Mouse (Mus musculus) intestine, embryonic 15.5 days (tissue): ENCODE measurements around the gene Ap1s1. TPM values are rescaled to one million over a fixed set of nuclear protein-coding genes. Genes with fewer than 3 reads are reported as not detected.

Source experiments
- ATAC-seq: fragments of 200-750 bp; cut with Nextera tagmentation; 2 replicates; pipeline ENCODE4 v1.8.0; 2017; ENCODE audit warnings: moderate TSS enrichment, moderate library complexity
- H3K27ac ChIP-seq: fragments of 300-500 bp; sonication (generic); 2 replicates; pipeline ENCODE4 v1.5.1; 2015; ENCODE audit warnings: mild to moderate bottlenecking, inconsistent platforms
- H3K27me3 ChIP-seq: fragments of 300-500 bp; sonication (generic); replicated peaks from 2 replicates; pipeline ENCODE4 v1.6.1; 2015; ENCODE audit warnings: inconsistent platforms
- H3K36me3 ChIP-seq: fragments of 300-500 bp; sonication (generic); 2 replicates; pipeline ENCODE4 v1.6.1; 2015; ENCODE audit warnings: inconsistent platforms
- H3K4me1 ChIP-seq: fragments of 300-500 bp; sonication (generic); replicated peaks from 2 replicates; pipeline ENCODE4 v1.6.1; 2015; ENCODE audit warnings: inconsistent platforms
- H3K4me2 ChIP-seq: fragments of 300-500 bp; sonication (generic); replicated peaks from 2 replicates; pipeline ENCODE4 v1.6.1; 2015; ENCODE audit warnings: mild to moderate bottlenecking, inconsistent platforms
- H3K4me3 ChIP-seq: fragments of 300-500 bp; sonication (generic); replicated peaks from 2 replicates; pipeline ENCODE4 v1.5.1; 2015; ENCODE audit warnings: inconsistent platforms
- H3K9ac ChIP-seq: fragments of 300-500 bp; sonication (generic); 2 replicates; pipeline ENCODE4 v1.6.1; 2015; ENCODE audit warnings: inconsistent platforms
- H3K9me3 ChIP-seq: fragments of 300-500 bp; sonication (generic); 2 replicates; pipeline ENCODE4 v1.6.1; 2016; ENCODE audit warnings: inconsistent platforms
- WGBS: fragments of 180-500 bp; shearing (Covaris S2); methylation state at CpG from one replicate; pipeline ENCODE4 v1.1.7; 2015; 5-methylcytosine and 5-hydroxymethylcytosine counted together
- polyA plus RNA-seq: library from polyadenylated mRNA; unstranded; fragments of >200 nt; fragmentation: Nextera tagmentation; extraction: Ambion mirVana; gene quantifications from 2 replicates; pipeline ENCODE4 v1.2.1, GENCODE M21; 2015

Gene Ap1s1
- 230 and 242 TPM in 2 replicates for polyA plus RNA-seq

DNA sequence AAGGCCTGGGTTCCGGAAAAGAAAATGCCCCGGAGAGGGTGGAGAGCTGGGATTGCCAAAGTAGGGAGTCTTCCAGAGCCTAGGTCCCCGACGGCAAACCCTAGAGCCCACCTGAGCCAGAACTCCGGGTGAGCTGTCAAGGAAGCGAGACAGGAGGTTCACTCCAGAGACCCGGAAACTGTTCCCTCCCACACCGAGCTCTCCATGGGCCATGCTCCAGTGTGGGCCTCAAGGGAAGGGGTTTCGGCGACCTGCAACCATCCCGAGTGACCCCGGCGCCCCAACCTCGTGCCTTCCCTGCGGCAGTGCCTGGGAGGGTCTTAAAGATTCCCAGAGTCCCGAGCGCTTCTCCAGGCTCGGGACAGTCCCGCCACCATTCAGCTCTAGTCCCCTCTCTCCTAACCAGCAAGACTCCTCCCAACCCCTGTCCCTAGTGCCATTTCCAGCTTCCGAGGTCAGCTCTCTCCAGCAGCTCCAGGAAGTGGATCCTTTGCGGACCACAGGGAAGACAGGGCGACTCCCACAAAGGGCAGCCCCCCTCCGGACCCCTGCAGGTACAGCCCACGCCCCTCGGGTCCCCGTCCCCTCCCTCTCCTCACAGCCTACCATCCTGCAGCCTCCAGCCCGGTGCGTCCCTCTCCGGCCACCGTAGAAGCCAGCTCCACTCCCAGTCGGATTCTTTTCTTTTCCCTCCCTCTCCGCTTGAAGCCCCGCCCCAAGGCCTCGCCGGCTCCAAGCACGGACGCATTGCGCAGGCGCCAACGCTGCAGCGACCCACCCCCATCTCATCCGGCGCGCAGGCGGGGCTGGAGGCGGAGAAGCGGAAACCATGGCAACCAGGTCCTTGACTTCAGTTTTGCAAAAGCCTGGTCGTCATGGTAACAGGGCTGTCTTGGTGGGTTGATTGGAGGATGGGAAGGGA lies at the start of gene Ap1s1:
Ap1s1 (minus strand) TSS at position 734 of the 922 bp plus-strand sequence.
- Histone ChIP-seq H3K36me3 (peaks cover 19% of the 10 kb centered on the region), H3K27ac (peak within 1 kb of the TSS; percentile 69), H3K4me3 (peak within 1 kb of the TSS; percentile 67), H3K4me2 (peak within 1 kb of the TSS; percentile 75), H3K9ac (peak within 1 kb of the TSS; percentile 66), H3K9me3 (no peaks in the 10 kb centered on the region), H3K4me1 (0 out of 2 replicates have a peak, but pooled peaks cover 4% of the 10 kb centered on the region), H3K27me3 (no peaks in the 10 kb centered on the region)
- ATAC-seq, result peak; percentile 91
- under 1% methylated on average over 48 of the region's 48 CpGs for WGBS

DNA sequence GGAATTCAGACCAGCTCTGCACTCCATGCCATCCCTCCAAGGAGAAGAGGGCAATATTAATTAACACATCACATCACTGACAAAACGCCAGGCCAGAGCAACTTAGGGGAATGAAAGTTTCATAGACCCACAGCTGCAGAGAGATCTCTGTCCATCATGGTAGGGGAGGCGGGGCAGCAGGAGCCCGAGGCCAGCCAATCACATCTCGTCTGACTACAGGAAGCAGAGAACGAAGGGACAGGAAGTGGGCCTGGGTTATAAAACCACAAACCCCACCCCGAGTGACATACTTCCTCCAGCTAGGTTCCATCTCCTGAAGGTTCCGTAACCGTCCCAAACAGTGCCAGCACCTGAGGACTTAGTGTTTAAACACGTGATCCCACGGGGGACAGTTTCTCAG lies 49.2 kb upstream of the Ap1s1 start:
- Histone ChIP-seq H3K36me3 (no peaks in the 10 kb centered on the region), H3K27me3 (no peaks in the 10 kb centered on the region), H3K4me3 (no peak overlapping the region), H3K4me1 (0 out of 2 replicates have a peak, but pooled peaks cover 9% of the 10 kb centered on the region), H3K4me2 (no peak overlapping the region), H3K27ac (no peak overlapping the region), H3K9ac (no peak overlapping the region), H3K9me3 (no peaks in the 10 kb centered on the region)
- ATAC-seq, result no peak
- WGBS, result 84% methylated on average over 10 of the region's 10 CpGs

DNA sequence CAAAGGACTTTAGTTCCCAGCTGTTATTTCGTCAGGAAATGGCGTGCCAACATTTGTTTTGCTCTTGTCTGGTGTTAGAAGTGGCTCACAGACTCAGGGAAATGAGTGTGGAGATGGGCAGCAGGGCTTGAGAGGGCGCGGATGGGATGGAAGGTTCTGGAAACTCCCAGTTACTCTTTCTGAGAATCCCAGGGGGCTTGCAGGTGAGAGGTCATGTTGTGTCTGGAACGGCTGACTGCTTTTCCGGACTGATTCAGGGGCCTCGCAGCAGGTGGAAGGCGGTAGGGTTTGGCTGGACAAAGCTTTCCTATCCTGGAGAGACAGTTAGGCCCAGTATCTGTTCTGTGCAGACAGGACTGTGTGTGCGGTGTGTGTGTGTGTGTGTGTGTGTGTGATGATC lies 47.8 kb upstream of the Ap1s1 start:
- Histone ChIP-seq H3K9me3 (no peaks in the 10 kb centered on the region), H3K9ac (no peak overlapping the region), H3K4me2 (no peak overlapping the region), H3K36me3 (no peaks in the 10 kb centered on the region), H3K4me1 (0 out of 2 replicates have a peak, but pooled peaks cover 9% of the 10 kb centered on the region), H3K27me3 (no peaks in the 10 kb centered on the region), H3K4me3 (no peak overlapping the region), H3K27ac (no peak overlapping the region)
- 69% methylated on average over 9 of the region's 9 CpGs for WGBS
- no peak for ATAC-seq

DNA sequence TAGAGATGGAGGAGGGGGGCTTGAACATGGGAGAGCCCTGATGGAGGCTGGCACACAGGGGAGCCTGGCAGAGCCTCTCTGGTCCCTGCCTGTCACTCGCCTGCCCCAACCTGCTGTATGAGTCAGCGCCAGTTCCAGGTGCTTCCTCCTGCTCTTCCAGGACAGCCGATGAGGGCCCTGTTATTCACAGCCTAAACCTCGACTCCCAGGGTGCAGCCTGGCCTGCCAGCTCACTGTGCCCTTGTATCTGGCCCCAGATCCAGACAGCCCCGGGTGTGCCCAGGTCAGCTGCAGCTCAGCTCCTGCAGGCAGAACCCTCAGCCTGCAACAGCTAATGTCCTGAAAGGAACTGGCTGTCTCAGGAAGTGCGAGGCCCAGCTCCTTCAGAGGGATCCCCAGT lies 45.6 kb upstream of the Ap1s1 start:
- WGBS, result 55% methylated on average over 6 of the region's 6 CpGs
- Histone ChIP-seq H3K27ac (no peak overlapping the region), H3K4me1 (0 out of 2 replicates have a peak, but pooled peaks cover 6% of the 10 kb centered on the region), H3K9me3 (no peaks in the 10 kb centered on the region), H3K27me3 (no peaks in the 10 kb centered on the region), H3K4me2 (no peak overlapping the region), H3K36me3 (no peaks in the 10 kb centered on the region), H3K4me3 (no peak overlapping the region), H3K9ac (no peak overlapping the region)
- no peak for ATAC-seq

DNA sequence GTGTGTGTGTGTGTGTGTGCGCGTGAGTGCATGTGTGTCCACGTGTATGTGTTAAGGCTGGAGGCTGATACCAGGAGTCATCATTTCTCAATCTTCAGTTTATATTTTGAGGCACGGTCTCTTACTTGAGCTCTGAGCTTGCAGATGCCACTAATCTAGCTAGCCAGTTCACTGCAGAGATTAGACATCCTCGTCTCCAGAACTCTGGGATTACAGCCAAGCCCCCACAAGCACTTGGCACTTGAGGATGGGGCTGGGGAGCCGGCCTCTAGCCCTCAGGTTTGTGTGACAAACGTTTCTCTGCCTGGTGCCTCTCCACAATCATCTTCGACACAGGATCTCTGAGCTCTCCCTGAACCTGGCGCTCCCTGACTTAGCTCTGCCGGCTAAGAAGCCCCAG lies 44.9 kb upstream of the Ap1s1 start:
- Histone ChIP-seq H3K27ac (no peak overlapping the region), H3K9me3 (no peaks in the 10 kb centered on the region), H3K27me3 (no peaks in the 10 kb centered on the region), H3K36me3 (no peaks in the 10 kb centered on the region), H3K4me3 (no peak overlapping the region), H3K9ac (no peak overlapping the region), H3K4me1 (0 out of 2 replicates have a peak, but pooled peaks cover 3% of the 10 kb centered on the region), H3K4me2 (no peak overlapping the region)
- no peak for ATAC-seq
- 67% methylated on average over 10 of the region's 10 CpGs for WGBS

DNA sequence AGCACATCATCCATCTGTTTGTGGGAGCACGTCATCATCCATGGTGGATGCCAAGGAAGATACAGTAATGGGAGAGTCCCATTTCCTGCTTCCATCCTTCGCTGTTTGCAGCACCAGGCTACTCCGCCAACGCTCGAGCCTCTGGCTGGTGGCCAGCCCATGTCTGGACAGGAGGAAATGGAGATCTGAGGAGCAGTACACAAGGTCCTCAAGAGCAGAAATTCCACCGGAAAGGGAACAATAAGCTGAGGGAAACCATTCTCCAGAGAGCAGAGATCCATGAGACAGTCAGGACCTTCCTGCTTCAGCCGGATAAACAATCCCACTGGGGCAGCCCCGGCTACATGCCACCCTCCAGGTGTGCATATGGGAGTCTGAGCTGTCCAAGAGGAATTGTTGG lies 41.5 kb upstream of the Ap1s1 start:
- no peaks in the 10 kb centered on the region for H3K36me3 ChIP-seq
- 0 out of 2 replicates have a peak, but pooled peaks cover 3% of the 10 kb centered on the region for H3K4me1 ChIP-seq
- no peak overlapping the region for H3K4me2 ChIP-seq
- no peak overlapping the region for H3K9ac ChIP-seq
- no peaks in the 10 kb centered on the region for H3K27me3 ChIP-seq
- no peaks in the 10 kb centered on the region for H3K9me3 ChIP-seq
- H3K4me3 ChIP-seq, result no peak overlapping the region
- 83% methylated on average over 8 of the region's 8 CpGs for WGBS
- ATAC-seq, result no peak
- H3K27ac ChIP-seq, result no peak overlapping the region

DNA sequence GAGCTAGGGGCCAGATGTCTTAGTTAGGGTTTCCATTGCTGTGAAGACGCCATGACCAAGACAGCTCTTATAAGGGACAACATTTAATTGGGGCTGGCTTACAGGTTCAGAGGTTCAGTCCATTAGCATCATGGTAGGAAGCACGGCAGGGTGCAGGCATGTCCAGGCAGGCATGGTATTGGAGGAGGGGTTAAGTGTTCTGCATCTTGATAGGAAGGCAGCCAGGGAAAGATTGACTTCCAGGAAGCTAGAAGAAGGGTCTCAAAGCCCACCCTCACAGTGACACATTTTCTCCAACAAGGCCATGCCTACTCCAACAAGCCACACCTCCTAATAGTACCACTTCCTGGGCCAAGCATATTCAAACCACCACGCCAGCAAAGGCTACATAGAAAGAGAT lies 39.8 kb upstream of the Ap1s1 start:
- no peaks in the 10 kb centered on the region for H3K27me3 ChIP-seq
- H3K9me3 ChIP-seq, result no peaks in the 10 kb centered on the region
- H3K4me2 ChIP-seq, result no peak overlapping the region
- WGBS, result 83% methylated on average over 3 of the region's 3 CpGs
- no peak overlapping the region for H3K4me3 ChIP-seq
- H3K4me1 ChIP-seq, result no peaks in the 10 kb centered on the region
- no peak overlapping the region for H3K9ac ChIP-seq
- no peaks in the 10 kb centered on the region for H3K36me3 ChIP-seq
- ATAC-seq, result no peak
- no peak overlapping the region for H3K27ac ChIP-seq

DNA sequence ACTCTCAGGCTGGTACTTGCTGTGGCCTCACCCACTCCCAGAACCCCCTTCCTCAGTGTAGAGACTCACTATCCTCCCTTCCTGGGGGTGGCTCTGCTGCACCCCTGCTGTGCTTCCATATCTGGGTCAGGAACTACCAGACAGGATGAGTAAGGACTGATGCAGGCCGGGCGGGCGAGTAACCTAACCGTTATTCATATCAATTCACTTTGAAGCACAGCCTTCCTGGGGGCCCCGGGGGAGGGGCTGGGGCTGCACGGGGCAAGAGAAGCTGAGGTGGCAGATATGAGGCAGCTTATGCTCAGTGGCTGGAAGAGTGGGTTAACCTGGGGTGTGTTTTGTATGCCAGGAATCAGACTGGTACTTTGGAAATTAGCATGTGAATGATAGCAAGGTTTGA lies 39.1 kb upstream of the Ap1s1 start:
- H3K27me3 ChIP-seq, result no peaks in the 10 kb centered on the region
- no peak overlapping the region for H3K4me2 ChIP-seq
- peaks cover 2% of the 10 kb centered on the region; the same call in 1 of the 2 replicates for H3K4me1 ChIP-seq
- no peaks in the 10 kb centered on the region for H3K36me3 ChIP-seq
- no peak overlapping the region for H3K4me3 ChIP-seq
- no peaks in the 10 kb centered on the region for H3K9me3 ChIP-seq
- H3K27ac ChIP-seq, result no peak overlapping the region
- H3K9ac ChIP-seq, result no peak overlapping the region
- ATAC-seq, result no peak
- 75% methylated on average over 6 of the region's 6 CpGs for WGBS

DNA sequence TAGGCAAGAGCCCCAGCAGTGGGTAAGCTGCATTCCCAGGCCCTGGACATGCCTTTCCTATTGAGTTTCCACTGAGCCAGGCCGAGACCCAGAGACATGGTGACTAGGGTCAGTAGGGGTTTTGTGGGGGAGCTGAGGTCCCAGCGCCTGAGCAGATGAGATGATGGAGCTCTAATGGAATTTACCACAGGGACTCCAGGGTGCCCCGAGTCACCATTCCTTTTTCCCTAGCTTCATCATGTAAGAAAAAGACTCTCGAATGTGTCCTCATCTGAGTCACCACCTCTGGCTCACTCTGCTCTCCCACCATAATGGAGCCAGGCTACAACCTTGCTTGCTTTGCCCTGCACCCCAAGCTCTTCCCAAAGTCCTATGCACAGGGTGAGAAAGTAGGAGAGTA lies 37.1 kb upstream of the Ap1s1 start:
- H3K4me1 ChIP-seq, result peaks cover 5% of the 10 kb centered on the region; the same call in 1 of the 2 replicates
- 78% methylated on average over 4 of the region's 4 CpGs for WGBS
- H3K9ac ChIP-seq, result no peak overlapping the region
- no peaks in the 10 kb centered on the region for H3K36me3 ChIP-seq
- H3K27ac ChIP-seq, result no peak overlapping the region
- H3K4me2 ChIP-seq, result no peak overlapping the region
- ATAC-seq, result no peak
- no peaks in the 10 kb centered on the region for H3K9me3 ChIP-seq
- no peaks in the 10 kb centered on the region for H3K27me3 ChIP-seq
- no peak overlapping the region for H3K4me3 ChIP-seq

DNA sequence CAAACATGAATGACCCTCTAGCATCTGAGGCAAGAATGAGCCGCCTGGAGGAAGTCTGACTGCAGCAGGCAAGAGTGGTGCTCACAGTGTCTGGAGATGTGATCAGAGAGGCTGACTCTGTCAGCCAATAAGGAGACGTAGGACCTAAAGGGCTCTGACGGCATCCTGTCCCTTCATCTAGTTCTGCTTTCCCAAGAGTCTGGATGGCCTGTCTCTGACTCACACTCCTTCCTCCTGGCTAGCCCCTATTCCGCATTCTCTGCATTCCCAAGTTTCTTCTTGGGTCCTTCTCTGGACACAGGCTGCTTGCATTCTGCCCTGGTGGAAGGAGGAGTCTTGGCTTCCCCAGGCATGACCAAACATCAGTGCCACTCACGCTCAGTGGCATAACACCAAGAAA lies 33.9 kb upstream of the Ap1s1 start:
- H3K27ac ChIP-seq, result no peak overlapping the region
- whole genome bisulfite sequencing, result 36% methylated on average over 5 of the region's 5 CpGs
- no peaks in the 10 kb centered on the region for H3K36me3 ChIP-seq
- H3K4me1 ChIP-seq, result peaks cover 18% of the 10 kb centered on the region; the same call in 1 of the 2 replicates
- no peak overlapping the region for H3K4me3 ChIP-seq
- 0 out of 2 replicates have a peak, but pooled peaks have one; percentile 18 for ATAC-seq
- no peaks in the 10 kb centered on the region for H3K9me3 ChIP-seq
- H3K9ac ChIP-seq, result no peak overlapping the region
- no peak overlapping the region for H3K4me2 ChIP-seq
- H3K27me3 ChIP-seq, result no peaks in the 10 kb centered on the region

DNA sequence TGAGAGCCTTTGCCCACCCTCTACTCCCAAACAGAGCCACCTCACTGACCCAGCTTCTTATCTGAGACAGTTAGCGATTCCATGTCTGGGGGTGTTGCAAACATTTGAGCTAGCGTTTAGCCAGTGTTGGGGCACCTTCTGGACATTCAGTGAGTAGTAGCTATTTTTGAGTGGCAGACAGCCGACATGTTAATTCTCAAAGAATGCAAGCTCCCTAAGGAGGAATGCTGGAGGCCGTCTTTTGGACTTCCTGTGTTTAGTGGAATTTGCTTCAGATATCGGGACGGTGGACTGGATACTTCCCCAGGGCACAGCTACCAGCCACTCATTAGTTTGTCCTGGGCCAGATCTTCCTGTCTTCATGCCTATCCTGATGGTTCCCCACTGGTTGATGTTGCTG lies 32.7 kb upstream of the Ap1s1 start:
- Histone ChIP-seq H3K36me3 (no peaks in the 10 kb centered on the region), H3K27ac (no peak overlapping the region), H3K27me3 (0 out of 2 replicates have a peak, but pooled peaks cover 3% of the 10 kb centered on the region), H3K9ac (no peak overlapping the region), H3K4me1 (peaks cover 24% of the 10 kb centered on the region; the same call in 1 of the 2 replicates), H3K4me2 (no peak overlapping the region), H3K4me3 (no peak overlapping the region), H3K9me3 (no peaks in the 10 kb centered on the region)
- WGBS, result 33% methylated on average over 6 of the region's 6 CpGs
- ATAC-seq, result no peak

DNA sequence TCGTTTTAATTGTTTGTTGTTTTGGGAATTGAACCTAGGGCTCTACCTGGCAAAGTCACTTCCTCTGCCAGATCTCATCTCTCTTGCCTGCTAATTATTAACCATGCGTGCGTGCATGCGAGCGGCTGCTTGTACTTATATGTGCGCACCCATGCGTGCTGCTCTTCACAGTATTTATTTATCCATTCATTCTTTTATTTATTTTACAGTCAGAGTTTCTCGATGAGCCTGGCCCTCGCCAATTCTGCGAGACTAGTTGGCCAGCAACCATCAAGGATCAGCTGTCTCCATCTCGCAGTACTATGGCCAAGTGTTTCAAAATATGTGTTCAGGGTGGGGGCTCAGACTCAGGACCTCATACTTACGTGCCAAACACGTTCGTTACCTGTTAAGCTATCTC lies 32.1 kb upstream of the Ap1s1 start:
- no peak for ATAC-seq
- Histone ChIP-seq H3K4me1 (peaks cover 24% of the 10 kb centered on the region; the same call in 1 of the 2 replicates), H3K4me2 (no peak overlapping the region), H3K4me3 (no peak overlapping the region), H3K27ac (no peak overlapping the region), H3K36me3 (no peaks in the 10 kb centered on the region), H3K27me3 (0 out of 2 replicates have a peak, but pooled peaks cover 3% of the 10 kb centered on the region), H3K9ac (no peak overlapping the region), H3K9me3 (no peaks in the 10 kb centered on the region)
- 55% methylated on average over 14 of the region's 14 CpGs for WGBS
